Mouse (Mus musculus) cerebellum, adult 2 months (tissue): Measurements from ENCODE around the gene Evx2.

Experiments used
- CTCF ChIP-seq: fragments of 200-500 bp; IDR thresholded peaks from 2 replicates; pipeline ENCODE4 v1.5.1; 2011; ENCODE audit warnings: low read depth, mild to moderate bottlenecking, control low read depth, low read length, moderate library complexity, borderline replicate concordance; ENCODE audit not compliant: insufficient read depth
- POLR2A ChIP-seq: fragments of 200-500 bp; IDR thresholded peaks from 2 replicates; pipeline ENCODE4 v1.6.1; 2011; ENCODE audit warnings: low read length, control low read depth, borderline replicate concordance; ENCODE audit not compliant: insufficient read depth

GRCm38 (mm10) chr2:74671847-74672246, 12.5 kb upstream of the Evx2 start:
- TF ChIP-seq CTCF (no peak), POLR2A (no peak)
